Mouse (Mus musculus) c-Kit-positive CD71-positive TER-119-negative erythroid progenitor cells, embryonic 14.5 days (primary cell): ENCODE measurements around the gene Ypel1.

Source experiments
- DNase-seq: peaks from one replicate; pipeline ENCODE4 v3.0.0-alpha.2; 2013; ENCODE audit warnings: low read depth

Ypel1 gene

DNA sequence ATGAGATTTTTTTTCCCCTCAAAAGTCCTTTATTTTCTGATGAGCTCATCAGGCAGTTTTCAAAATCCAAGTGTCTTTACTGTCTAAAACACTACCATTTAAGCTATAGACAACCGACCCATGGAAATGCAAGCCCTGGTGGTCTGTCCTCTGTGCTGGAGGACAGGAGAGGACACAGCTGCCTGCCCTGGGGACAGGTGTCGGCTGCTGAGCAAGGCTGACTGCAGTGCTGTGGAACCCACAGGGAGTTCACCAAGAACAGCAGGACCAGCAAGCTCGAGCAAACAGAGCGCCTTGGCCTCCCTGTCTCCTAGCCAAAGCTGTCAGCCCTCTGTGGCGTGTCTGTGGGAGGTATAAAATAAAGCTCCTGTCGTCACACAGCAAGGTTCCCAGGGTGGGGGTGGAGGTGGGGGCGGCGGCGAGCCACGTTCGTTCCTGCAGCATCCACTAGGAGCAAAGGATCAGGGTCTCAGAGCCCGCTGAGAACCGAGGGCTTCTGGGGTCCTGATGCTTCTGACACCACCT, 17.2 kb downstream of the Ypel1 start:
- DNase-seq: no peak

DNA sequence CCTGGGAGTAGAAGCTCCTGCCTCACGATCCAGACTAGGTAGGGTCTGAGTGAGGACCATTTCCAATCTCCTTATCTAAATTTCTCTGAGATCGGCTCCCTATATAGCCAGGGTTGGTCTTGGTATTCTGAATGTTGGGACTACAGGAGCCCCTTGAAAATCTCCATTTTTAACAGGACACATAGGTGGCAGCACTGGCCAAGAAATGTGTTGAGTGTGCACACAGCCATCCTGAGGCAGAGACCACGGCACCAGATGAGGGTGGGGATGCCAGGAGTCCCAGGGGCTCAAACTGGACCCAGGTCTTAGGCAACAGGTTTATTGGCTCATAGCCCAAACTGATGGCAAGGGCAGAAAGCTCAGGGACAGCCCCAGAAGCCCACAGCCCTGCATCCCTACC, 18.9 kb downstream of the Ypel1 start:
- no peak for DNase-seq

DNA sequence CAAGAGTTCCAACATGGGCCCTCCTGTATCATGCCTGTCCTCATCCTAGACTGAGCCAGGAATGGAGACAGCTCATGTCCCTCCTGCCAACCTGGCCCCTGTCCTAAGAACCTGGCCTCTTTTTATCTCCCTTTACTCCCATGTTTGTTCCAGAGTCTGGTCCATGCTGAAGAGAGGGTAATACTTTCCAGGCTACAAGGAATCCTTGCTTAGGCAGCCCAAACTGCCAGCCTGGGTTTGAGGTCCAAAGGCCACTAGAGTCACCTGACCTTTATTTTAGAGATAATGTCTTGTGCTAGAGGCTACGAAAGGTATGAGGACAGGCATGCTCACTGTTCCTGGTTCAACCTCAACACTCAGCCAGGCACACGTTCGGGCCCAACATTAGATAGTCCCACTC, 27.4 kb downstream of the Ypel1 start:
- no peak for DNase-seq

DNA sequence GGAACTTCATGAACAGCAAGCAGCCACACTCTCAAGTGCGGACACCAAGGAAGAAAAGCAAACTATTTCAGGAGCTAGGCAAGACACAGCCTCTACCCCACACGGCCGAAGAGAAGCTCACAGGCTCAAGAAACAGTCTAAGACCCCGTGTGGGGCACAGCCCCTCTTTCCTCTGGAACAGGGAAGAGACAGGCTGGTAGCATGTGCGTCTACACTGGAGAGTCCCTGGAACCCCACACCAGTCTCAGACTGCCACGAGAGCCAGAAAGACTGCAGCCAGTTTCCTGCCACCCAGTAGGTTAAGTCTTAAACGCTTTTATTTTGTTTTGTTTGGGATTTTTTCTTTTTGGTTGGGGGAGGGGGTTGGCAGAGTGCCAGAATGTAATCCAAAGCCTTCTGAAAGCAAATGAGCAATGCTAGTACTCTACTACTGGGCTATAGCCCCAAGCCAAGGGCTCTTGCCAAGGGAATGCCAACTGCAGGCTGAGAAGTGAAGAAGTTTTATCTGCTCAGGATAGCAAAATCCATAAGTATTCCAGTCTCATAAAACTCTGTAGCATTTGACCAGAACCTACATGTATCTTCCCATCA, 33.2 kb downstream of the Ypel1 start:
- no peak for DNase-seq

DNA sequence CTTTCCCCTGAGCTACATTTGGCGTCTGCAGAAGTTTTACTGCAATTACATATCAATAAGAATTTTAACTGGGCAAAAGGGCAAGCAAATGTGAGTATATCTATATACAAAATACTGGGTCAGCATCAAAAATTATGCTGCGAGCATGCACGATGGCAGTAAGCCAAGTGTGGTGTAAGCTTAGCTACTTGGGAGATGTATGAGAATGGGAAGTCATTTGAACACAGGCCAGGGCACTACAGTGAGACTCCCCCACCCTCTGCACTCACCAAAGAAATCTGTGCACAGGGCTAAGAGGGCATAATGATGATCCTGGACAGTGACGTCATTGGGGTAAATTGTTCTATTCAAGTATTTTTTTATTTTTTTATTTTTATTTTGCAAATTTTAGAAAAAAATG, 35.1 kb downstream of the Ypel1 start:
- no peak for DNase-seq

DNA sequence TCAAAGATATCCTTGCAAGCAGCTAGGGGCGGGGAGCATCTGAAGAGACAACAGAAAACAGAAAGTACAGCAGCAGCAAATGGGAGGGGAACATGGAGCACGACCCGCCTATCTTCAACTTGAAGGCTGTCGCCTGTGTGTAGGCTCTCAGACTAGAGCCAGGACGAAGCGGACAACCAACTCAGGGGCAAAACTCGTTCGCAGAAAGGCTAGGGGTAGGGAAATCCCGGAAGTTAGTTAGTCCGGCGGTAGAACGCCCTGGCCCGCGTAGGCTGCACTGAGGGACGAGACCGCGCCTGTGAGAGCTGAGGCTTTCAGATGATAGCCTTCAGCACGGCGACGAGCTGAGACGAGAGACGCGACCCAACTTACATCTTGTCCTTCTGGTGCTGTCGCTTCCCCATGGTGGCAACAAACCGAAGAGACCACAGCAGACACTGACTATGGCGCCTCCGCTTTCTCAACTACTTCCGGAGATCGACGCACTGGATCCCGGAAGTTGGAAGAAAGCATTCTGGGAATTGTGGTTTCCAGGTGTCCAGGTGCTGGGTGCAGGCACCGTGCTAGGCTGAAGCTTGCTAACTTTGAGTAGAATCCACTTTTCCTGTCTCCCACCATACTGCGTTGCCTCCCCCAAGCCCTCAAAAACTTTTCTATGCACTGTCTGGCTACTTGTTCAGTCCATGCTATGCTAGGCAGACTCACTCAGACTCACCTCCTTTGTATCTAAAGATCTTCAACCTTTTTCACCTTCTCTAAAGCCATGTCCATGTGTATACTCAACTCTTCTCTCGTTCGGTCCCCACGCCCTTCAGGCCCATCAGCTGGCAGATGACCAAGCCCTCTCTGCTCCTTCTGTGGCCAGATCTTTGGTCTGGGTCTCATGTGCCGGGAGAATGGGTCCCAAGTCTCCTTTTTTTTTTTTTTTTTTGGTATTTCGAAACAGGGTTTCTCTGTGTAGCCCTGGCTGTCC, 41.6 kb downstream of the Ypel1 start, which contains the start of gene Ppil2:
TSS of gene Ppil2 (minus strand) at position 487 of the 973 bp plus-strand sequence.
- peak; percentile 82 for DNase-seq

DNA sequence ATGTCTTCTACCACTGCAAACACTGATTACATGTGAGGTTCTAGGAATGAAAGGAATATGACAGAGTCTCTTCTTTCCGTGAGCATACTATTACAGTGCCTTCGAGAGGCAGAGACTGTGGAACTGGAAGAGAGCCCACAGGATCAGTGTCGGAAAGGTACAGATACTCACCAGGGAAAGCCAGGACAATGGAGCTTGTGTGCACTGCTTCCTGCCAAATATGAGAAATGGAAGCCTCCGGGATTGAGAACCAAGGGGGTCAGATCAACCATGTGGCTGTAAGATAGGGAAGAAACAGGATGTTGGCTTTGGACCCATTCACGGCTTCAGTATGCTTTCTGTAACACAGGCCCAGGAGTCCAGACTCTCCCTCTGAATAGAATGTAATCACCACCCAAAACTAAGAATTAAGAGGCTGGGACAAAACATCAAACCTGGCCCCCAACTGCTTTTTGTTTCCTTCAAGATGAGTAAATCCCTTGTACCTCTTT, 47.9 kb downstream of the Ypel1 start:
- no peak for DNase-seq

DNA sequence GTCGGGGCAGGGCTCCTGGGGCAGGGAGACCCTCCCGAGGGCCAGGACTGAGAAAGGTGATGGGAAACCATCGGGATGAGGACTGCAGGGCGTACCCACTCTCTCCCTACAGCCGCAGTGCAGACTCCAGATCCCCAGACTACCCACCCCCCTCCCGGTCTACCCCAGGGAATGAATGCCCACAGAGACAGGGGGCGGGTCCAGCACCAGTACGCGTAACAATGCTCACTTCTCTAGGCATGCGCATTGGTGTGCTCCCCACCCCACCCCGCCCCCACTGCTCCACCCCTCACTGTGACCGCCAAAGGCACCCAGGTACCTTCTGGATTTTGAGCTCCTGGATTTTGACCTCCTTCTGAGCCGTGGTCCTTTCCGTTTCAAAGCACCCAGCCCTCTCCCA, 52.1 kb downstream of the Ypel1 start:
- DNase-seq: no peak

DNA sequence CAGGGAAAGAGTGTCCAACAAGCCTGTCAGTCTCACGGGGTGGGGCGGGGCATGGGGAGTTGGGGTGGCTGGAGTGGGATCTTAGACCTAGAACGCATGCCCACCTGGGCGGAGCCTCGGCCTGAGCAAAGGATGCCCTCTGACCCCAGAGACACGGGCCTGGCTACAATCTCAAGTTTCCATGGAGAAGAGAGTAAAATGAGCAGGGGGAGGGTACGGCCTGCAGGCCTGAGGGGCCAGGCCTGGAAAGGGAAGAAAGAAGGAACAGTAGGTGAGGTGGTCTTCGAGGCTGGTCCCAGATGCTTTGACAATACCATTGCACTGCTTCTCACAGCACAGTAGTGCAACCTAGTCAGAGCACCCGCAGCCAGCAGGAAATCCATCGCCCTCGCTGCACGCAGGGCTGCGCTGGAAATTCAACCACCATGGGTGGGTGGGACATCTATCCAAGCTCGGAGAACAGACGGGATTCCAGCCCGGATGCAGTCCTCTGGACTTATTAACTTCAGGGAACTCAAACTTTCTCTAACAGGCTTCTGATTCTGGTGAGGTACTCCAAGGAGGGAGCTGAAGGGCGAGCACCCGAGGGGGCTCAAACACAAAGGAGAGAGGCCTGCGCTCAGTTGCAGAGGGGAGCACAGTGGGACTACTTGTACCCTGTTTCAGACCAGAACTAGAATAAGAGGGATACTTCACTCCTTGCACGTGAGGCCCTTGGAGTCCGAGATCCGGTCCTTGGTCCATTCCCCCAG, 54.8 kb downstream of the Ypel1 start:
- no peak for DNase-seq

DNA sequence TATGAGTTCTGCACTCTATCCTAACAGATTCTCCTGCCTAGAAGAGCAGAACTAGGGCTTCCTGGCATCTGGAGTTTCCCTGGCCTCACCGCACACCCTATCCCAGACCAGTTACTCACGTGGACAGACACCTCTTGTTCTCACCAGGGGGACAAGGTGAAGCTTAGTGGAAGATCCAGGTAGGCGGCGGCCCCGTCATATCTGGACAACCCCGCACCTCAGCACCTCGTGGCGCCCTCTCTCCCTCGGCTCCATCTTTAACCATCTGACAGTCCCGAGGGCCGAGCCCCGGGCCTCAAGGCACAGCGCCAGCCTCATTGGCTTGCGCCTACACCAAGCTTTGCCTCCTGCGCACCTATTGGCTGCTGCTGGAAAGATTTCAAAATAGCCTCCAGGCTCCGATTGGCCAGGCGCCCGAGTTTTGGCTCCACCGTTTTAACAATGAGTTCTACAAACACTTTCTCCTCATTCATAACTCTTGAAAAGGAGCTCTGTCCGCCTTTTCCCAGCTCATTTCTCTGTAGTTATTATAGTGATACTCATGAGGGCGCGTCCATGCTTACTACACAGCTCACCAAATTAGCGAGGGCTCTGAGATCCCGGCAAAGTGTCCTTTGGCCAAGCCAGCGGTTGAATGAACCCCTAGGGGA, 55.5 kb downstream of the Ypel1 start, which contains the start of gene 2610318N02Rik:
TSS of gene 2610318N02Rik (minus strand) at position 297 of the 650 bp plus-strand sequence.
- peak; percentile 87 for DNase-seq

DNA sequence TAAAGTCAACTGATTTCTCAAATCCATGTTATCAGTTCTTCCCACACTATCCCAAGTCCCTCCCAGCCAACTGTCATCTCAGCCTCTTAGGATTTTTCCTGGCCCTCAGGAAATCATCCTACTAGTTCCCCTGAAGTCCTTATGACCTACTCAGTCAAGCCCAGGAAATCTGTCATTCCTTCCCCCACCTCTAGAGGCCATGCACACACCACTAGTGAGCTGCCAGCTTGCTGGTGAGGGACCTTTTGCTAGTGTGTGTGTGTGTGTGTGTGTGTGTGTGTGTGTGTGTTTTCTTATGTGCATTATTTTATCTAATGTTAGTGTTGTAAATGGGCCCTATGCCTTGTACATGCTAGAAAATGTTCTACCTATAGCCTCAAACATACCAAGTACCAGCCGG, 57.8 kb downstream of the Ypel1 start:
- DNase-seq: no peak

DNA sequence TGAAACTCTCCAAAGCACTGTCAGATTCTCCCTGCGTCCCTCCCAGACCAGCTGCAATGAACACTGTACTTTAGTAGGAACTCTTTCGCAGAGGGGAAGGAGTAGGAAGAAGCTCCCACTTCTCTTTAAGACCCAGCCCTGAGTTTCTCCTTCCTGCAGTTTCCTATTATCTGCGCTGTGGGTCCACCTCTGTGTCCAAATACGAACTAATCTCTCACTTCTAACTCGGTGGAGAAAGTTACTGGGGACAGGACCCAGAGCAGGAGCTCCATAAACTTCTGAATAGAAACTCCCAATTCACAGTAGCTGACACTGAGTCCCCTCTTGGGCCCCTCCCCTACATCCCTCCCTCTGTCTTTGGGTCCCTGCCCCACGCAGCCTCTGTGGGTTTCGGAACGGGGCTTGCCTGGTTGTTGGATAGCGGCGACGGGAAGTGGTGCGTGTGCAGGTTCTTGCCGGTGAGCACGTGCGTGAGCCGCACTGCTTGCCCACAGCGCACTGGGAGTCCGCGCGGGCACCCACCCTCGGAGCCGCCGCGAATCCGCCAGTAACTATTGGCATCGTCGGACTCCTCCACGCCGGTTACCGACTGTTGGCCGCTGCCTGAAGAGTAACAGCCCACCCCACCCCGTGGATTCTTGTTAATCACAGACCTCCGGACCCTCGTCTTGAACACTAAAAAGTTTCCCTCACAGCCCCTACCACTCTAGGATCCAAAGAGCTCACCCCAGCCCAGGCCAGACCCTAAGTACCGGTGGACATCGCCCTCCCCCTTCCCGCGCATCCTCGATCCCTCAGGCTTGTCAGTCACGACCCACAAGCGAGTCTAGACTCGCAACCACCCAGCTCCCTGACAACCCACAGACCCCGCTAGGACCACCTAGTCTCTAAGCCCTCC, 61.9 kb downstream of the Ypel1 start:
- DNase-seq: no peak

DNA sequence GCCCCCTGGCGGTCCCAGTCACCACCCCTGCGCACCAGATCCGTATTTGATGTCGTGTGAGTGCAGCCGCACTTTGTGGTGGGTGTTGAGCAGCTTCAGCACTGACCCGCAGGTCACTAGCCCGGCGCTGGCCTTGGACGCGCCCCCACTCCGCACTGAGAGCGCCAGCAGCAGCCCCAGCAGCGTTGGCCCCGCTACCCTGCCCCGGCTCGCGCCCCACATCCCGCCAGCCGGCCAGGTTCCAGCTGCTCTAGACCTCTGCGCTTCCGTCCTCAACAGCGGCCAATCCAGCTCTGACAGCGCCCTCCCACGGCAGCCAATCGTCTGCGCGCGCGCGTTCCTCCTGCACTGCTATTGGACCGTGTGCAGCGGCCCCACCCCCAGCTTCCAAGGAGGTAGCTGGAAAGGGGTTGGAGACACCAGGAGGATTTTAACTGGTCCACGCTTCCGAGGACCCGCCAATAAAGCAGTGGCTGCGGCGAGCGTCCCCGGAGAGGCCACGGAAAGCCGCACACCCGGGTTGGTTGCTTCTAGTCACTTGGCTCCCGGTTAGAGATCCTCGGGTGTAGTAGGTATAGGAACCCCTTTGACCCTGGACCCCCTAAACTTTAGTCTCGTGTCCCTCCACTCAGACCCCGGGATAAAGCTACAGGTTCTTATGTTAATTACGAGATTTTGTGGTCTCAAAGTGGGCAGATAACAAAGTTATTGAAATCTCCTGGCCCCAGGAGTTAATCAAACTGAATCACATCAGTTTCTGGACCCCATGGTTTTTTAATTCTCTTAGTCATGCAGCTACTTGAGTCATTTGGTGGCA, 62.8 kb downstream of the Ypel1 start, which contains the start of gene Sdf2l1:
TSS of gene Sdf2l1 (minus strand) at position 295 of the 817 bp plus-strand sequence.
- peak; percentile 97 for DNase-seq

DNA sequence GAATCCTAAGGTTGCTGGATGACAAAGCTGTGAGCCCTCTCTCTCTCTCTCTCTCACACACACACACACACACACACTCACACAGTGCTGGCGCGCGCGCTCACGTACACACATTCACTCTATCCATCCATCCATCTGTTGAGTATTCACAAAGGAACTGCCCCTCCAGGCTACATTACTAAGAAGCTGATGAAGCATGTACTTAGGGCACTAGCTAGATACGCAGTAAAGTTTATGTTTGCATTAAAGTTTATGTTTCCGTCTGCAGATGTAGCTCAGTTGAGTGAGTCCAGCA, 63.4 kb downstream of the Ypel1 start:
- DNase-seq: no peak
